Mouse (Mus musculus) adrenal gland, adult (tissue): ENCODE measurements around the gene Nsd1.

Experiments
- DNase-seq, 2 experiments: peaks; one replicate each; pipeline ENCODE4 v3.0.0; 2022 to 2023; ENCODE audit warnings: low spot score in 1 of 2; ENCODE audit not compliant: inconsistent age in 2 of 2

The Nsd1 gene

DNA sequence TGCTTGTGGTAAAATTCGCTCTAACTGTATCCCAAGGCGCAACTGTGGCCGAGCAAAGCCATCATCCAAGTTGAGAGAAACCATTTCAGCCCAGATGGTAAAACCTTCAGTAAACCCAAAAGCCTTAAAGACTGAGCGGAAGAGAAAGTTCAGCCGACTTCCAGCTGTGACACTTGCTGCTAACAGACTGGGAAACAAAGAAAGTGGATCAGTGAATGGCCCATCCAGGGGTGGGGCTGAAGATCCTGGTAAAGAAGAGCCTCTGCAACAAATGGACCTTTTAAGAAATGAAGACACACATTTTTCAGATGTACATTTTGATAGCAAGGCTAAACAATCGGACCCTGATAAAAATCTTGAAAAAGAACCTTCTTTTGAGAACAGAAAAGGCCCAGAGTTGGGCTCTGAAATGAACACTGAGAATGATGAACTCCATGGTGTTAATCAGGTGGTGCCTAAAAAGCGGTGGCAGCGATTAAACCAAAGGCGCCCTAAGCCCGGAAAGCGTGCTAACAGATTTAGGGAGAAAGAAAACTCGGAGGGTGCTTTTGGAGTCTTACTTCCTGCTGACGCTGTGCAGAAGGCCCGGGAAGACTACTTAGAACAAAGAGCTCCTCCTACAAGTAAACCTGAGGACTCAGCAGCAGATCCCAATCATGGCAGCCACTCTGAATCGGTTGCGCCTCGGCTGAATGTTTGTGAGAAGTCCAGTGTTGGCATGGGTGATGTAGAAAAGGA is 37.9 kb downstream of the Nsd1 start:
- no peak for DNase-seq

DNA sequence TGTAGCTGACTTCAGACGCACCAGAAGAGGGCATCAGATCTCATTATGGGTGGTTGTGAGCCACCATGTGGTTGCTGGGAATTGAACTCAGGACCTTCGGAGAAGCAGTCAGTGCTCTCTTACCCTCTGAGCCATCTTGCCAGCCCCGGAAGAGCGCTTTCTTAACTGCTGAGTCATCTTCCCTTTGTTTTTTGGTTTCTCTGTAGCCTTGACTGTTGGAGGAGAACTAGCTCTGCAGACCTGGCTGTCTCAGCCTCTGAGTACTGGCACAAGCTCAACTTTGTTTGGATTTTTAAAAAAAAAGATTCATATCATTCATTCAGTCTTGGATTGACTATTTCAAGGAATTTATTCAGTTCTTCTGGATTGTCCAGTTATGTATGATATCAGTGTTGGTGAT is 39.7 kb downstream of the Nsd1 start:
- DNase-seq = peak; percentile 46 to 80

DNA sequence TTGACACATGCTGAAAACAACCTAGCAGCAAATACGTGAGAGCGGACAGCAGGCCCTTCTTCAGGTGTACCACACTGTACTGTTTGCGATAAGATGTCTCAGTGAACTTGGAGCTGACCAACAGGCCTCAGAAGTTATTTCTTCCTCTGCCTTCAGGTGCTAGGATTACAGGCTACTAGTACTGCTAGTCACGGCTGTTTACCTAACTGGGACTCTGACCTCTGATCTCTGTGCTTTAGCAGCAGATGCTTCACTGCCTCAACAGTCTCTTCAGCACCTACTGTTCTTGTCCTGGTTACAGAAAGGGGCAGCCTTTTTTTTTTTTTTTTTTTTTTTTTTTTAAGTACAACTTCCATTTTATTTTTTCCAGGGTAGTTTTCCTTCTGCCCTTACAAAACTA is 43.2 kb downstream of the Nsd1 start:
- DNase-seq = no peak

DNA sequence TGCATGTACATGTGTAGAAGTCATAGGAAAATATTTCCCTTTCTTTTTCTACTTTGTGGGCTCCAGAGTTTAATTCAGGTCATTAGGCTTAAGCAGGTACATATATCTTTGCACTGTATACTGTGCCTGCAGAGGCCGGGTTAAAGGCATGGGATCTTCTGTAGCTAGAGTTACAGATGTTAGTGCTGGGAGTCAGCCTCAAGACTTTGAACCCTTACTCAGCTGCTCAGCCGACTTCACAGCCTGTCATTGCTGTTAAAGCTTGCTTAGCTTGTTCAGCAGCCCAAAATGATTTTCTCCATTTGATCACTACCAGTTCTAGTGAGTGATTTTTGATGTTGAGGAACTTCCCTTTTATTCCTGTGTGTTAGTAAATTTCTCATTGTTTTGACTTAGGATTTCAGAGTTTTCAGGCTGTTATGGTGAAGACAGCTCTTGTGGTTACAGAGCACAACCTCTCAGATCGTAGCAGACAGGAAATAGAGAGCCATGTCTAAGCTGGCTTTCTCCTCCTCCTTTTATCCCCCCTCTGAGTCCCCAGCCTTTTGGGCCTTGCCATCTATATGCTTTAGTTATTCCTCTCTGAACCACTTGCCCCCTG is 45.6 kb downstream of the Nsd1 start:
- DNase-seq = no peak

DNA sequence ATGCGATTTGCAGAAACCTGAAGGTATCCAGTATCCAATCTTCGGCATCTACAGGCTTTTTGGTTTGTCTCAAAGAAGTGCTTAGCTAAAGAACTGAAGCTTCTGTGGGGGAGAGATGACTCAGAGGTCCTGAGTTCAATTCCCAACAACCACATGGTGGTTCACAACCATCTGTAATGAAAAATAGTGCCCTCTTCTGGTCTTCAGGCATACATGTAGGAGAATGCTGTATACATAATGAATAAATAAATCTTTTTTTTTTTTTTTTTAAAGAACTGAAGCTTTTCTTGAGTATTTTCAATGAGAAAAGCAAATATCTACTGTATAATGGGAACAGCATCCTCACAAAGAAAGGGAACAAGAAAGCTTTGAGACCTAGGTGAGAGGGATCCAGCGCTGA is 49.1 kb downstream of the Nsd1 start:
- DNase-seq = no peak

DNA sequence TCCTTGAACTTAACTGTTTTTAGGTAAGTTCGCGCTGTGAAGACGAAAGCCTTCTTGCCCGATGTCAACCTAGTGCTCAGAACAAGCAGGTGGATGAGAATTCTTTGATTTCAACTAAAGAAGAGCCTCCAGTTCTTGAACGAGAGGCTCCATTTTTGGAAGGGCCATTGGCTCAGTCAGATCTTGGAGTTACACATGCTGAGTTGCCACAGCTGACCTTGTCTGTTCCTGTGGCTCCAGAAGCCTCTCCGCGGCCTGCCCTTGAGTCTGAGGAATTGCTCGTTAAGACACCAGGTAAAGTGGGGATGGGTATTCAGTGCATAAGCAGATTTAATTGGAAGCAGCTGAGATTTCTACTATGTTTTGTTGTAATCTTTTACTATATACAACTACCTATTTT is 51.9 kb downstream of the Nsd1 start:
- DNase-seq = peak; percentile 25 to 74

DNA sequence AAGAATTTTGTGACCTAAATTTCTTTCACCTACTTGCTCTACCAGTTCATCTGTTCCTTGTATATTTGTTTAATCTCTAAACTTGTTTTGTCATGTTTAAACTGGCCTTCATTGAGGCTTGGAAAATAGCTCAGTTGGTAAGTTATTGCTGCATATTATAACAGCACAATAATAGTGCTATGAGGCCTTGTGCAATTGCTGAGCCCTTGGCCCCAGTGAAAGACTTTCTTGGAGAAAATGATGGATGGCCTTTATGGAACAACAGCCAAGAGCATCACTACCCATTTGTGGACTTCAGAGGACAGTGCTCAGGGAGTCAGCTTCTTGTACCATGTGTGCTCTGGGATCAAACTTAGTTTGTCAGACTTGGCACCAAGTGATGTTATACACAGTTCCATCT is 52.5 kb downstream of the Nsd1 start:
- DNase-seq = peak in 1 of 2 experiments; percentile 80

DNA sequence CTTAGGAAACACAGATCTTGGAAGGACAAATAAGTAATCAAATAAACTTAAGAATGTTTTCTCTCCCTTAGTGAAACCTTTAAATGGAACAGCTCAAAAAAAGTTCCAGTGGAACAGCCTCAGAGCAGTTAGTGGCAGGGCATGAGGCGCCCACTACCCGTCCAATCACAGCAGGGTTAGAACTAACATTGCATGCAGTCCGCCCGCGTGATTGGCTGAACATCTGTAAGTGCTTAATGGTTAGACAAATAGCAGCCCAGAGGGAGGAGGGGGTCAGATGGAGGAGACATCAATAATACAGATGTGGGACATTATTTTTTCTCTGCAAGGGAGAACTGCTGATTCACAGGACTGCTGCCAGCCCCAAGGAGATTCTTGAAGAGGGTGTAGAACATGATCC is 67.6 kb downstream of the Nsd1 start:
- DNase-seq = no peak

DNA sequence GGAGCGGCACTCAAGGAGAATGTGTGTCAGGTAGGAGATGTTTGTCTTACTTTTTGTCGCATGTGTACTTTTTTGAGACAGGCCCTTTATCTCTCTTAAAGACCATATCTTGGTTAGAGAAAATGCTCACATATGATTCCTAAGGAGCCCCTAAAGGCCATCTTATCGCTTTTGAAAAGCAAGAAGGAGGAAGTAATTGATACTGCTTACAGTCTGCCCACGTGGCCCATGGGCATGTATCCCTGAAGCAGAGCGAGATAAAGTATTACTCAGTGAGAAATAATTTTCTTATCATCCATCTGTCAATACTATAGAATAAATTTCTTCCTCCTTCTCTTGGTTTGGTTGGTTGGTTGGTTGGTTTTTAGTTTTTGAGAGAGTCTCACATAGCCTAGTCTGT is 68.1 kb downstream of the Nsd1 start:
- no peak for DNase-seq

DNA sequence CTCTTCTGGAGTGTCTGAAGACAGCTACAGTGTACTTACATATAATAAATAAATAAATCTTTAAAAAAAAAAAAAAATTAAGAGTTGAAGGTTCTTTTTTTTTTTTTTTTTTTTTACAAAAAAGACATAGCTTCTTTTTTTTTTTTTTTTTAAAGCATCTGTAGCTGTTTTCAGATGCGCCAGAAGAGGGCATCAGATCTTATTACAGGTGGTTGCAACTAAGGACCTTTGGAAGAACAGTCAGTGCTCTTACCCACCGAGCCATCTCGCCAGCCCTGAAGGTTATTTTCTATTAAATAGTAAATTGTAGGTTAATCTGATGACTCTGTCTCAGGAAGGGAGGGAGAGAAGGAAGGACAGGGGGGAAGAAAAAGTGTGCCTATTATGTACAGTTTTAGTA is 79.3 kb downstream of the Nsd1 start:
- DNase-seq = no peak

DNA sequence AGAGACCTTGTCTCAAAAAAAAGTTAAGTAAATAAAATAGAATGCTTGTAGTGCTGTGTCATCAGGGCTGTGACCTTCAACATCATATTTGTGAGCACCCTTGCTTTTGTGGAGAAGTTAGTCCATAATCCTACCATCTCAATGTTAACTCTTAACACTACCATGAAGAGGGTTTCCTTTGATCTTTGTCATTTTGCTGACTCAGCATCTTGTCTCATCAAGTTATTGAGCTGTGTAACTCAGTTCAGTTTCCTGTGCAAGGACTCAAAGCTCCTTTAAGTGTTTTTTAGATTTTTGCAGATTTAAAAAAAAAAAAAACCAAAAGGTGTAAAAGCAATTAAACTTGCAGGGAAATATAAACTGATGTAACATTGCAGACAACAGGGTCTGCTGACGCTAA is 87.2 kb downstream of the Nsd1 start:
- DNase-seq = peak in 1 of 2 experiments; percentile 57

DNA sequence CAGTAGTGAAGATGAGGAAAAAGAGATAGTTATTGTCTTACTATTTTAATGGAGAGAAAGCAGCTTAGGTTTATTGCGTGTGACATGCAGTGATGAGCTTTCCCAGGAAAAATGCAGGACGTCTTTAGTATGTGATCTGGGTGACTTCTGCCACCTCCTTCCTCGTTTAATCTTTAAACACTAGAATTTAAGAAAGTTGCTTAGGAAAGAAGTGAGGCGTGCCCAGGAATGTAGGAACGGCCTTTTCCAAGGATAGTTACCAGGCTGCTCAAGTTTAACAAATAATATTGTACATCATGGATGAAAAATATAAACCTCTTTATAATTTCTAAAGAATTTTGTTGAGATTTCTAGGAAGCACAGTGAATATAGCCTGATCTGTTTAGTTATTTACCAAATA is 91.3 kb downstream of the Nsd1 start:
- DNase-seq = no peak

DNA sequence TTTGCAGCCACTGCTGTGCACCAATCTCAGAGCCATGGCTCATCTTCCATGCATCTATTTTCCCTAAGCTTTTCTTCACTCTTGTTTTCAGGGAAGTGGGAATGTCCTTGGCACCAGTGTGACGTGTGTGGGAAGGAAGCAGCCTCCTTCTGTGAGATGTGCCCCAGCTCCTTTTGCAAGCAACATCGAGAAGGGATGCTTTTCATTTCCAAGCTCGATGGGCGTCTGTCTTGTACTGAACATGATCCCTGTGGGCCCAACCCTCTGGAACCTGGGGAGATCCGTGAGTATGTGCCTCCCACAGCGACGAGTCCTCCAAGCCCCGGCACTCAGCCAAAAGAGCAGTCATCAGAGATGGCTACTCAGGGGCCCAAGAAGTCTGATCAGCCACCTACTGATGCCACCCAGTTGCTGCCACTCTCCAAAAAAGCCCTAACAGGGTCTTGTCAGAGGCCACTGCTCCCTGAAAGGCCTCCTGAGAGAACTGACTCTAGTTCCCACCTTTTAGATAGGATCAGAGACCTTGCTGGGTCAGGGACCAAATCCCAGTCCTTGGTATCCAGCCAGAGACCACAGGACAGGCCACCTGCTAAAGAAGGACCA is 102.5 kb downstream of the Nsd1 start:
- DNase-seq = peak in 1 of 2 experiments; percentile 31

DNA sequence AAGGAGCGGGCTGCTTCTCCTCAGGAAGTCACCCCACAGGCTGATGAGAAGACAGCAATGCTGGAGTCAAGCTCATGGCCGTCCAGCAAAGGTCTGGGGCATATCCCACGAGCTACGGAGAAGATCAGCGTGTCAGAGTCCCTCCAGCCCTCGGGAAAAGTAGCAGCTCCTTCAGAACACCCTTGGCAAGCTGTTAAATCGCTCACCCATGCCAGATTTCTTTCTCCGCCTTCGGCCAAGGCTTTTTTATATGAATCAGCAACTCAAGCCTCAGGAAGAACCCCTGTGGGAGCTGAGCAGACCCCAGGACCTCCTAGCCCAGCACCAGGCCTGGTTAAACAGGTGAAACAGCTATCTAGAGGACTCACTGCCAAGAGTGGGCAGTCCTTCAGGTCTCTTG is 103.5 kb downstream of the Nsd1 start:
- DNase-seq = peak in 1 of 2 experiments; percentile 35

DNA sequence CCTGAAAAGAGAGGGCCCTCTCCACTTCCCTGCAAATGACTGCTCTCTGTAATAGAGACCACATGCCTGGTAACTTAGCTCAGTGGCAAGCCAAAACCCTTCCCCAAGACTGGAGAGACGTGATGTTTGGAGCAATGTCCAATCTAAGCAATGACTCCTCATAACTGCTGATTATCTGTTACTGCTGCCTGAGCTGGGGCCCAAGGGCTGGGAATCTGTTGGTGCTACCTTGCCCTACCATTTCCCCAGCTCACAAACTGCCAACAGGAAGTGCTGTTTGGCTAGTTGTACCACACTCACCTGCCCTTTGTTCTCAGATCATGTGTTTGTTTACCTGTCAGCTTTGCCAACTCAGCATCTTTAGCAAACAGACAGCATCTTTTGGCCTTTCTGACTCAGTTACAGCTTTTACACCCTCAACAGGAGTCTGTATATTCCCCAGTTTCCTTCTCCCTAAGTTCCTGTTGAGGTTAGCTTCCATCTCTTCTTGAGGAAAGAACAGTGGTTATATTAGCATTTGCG is 105.4 kb downstream of the Nsd1 start:
- DNase-seq = no peak

DNA sequence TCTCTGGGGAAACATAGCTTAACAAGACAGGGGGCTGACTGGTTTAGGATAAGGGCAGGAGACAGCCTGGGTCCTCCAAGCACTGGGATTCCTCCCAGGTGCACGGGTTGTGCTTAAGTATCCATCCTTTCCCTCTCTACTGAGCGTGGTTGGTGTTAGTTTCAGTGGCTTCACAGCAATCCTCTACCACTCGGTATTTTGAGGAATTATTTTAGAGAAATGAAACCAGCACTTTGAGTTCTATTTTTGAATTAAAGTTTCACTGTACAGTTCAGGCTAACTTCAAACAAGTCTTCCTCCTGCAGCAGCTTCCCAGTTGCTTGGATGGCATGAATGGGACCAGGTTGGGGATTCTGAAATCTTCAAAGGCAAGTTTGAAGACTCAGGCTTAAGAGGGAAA is 108.8 kb downstream of the Nsd1 start:
- DNase-seq = no peak

DNA sequence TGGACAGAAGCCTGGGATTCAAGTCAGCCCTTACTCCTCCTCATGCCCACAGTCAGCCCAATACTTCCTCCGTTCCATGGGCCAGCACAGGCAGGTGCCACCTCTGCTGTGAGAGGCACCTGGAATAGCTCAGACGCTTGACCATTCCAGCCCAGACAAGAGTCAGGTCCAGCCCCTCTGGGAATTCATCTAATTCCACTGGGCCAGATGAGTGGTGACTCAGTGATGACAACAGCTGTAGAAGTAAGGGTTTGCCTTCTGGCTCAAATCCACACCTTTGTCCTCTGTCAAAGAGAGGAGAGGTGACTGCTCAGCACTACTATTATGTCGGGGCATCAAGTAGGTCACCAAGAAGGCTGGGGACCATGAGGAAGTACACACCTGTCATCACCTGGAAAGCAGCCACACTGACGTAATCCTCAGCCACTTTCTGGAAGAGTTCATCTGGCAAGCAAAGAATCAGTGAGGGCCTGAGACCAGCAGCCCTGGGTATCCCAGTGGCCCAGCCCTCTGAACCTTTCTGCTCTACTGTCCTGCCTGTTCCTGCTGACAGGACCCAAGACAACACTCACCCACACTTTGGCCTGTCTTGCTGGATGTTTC is 110.5 kb downstream of the Nsd1 start, which contains the start of gene Prelid1:
TSS of gene Prelid1 (plus strand) at position 570 of the 603 bp plus-strand sequence.
- DNase-seq = peak in 1 of 2 experiments; percentile 62

DNA sequence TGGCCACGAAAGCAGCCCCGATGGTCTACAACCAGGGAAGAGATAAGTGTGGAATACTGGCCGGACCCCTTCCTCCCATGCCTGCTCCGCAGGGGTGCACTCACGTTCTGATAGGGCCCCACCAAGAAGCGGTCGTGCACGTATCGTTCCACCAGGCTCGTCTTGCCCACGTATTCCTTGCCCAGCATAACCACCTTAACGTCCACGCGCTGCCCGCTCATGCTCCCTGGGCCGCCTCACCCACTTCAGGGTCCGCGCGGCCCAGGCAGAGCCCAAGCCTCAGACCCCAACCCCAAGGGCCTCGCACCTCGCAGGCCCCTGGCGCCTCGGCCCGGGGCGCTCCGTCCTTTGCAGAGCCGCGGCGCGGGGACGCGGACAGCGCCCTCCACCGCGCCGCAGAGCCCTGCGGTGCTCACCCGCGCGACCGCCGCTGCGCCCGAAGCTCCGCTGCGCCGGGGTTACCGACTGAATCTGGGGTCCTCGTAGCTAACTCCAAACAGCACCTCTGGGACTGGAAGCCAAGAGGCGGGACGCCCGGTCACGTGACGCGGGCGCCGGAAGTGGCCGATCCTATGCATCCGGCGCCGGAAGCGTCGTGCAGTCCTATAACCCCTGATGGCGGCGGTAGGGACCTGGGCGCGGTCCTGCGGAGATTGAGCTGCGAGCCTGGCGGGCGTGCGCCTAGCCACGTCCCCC is 112.0 kb downstream of the Nsd1 start, which contains the start of gene Rab24:
TSS of gene Rab24 (minus strand) at position 513 of the 696 bp plus-strand sequence.
- peak; percentile 90 to 96 for DNase-seq

DNA sequence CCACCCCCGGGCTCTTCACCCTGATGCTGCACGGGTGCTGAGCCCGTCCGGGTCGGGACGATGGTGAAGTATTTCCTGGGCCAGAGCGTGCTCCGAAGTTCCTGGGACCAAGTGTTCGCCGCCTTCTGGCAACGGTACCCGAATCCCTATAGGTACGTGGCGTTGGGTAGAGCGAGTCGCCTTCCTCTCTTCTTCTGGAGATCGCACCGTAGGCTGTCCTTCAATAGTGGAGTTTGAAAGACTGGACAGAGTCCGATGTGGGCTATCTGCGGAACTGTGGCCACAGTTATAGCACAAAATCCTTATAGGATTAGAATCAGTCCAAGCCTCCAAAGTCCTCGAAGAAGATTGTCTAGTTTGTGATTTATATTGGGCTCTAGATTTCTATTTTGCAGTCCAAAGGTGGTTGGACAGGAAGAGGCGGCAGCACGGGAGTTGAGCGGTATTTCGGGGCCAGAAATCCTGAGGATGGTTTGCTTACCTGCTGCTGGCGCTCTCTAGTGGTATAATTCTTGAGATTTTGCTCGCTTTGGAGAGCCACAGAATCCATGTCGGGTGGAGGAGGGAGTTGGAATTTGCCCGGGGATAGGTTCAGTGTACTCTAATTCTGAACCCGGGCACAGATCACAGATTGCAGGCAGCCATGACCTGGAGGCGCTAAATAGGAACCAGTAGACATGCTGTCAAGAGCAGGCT is 112.7 kb downstream of the Nsd1 start:
- DNase-seq = peak; percentile 40 to 80

DNA sequence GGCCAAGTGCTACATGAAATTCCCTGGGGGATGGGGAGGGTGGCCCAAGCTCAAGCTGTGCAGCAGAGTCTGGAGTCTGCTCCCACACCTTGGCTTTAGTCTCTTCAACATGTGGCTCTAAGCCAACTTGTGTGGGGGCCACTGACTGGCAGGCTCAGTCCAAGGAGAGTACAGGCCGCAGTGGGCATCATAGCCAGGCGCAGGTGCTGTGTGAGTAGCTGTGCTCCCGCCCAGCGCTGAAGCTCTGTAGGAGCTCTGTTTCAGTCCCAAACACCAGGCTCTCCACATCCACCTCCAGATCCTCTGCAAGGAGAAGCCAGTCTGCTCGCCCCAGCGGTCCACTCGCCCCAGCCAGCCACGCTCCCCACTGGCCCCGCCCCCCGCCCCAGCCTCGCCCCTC is 116.0 kb downstream of the Nsd1 start:
- no peak for DNase-seq
